Mouse (Mus musculus) spleen, adult 2 months (tissue): Measurements from ENCODE around the gene Vps35l. TPM values are rescaled to one million over a fixed set of nuclear protein-coding genes. Genes with fewer than 3 reads are reported as not detected.

Experiments
- DNase-seq, 2 experiments: peaks; one replicate each; pipeline versions ENCODE4 v3.0.0 to v3.0.0-alpha.2; 2012 to 2021; ENCODE audit warnings: low spot score in 2 of 2, low read depth in 1 of 2
- H3K27ac ChIP-seq: fragments of 200-500 bp; 2 replicates; pipeline ENCODE4 v1.5.1; 2012; ENCODE audit warnings: low read length, inconsistent platforms; ENCODE audit not compliant: insufficient read depth
- H3K27me3 ChIP-seq: fragments of 200-500 bp; 2 replicates; pipeline ENCODE4 v1.6.1; 2012; ENCODE audit warnings: mild to moderate bottlenecking, moderate library complexity, low read length, inconsistent platforms; ENCODE audit not compliant: control insufficient read depth, insufficient read depth
- H3K36me3 ChIP-seq: fragments of 200-500 bp; 2 replicates; pipeline ENCODE4 v1.6.1; 2012; ENCODE audit warnings: mild to moderate bottlenecking, low read length, inconsistent platforms; ENCODE audit not compliant: control insufficient read depth, insufficient read depth
- H3K4me1 ChIP-seq: fragments of 200-500 bp; 2 replicates; pipeline ENCODE4 v1.6.1; 2011; ENCODE audit warnings: inconsistent platforms; ENCODE audit not compliant: control insufficient read depth, insufficient read depth, insufficient read length
- H3K4me3 ChIP-seq: fragments of 200-500 bp; 2 replicates; pipeline ENCODE4 v1.5.1; 2011; ENCODE audit warnings: mild to moderate bottlenecking, inconsistent platforms; ENCODE audit not compliant: insufficient read depth, insufficient read length; ENCODE audit errors: extremely low read depth
- CTCF ChIP-seq: fragments of 200-500 bp; IDR thresholded peaks from 2 replicates; pipeline ENCODE4 v1.5.1; 2011; ENCODE audit warnings: mild to moderate bottlenecking, inconsistent platforms; ENCODE audit not compliant: insufficient read depth, insufficient read length, insufficient replicate concordance; ENCODE audit errors: extremely low read depth
- POLR2A ChIP-seq: fragments of 200-500 bp; IDR thresholded peaks from 2 replicates; pipeline ENCODE4 v1.6.1; 2011; ENCODE audit warnings: low read depth, low read length, inconsistent platforms
- WGBS: fragments of 180-500 bp; shearing (Covaris S2); methylation state at CpG from one replicate; pipeline ENCODE4 v1.1.7; 2018; 5-methylcytosine and 5-hydroxymethylcytosine counted together
- polyA plus RNA-seq: library from polyadenylated mRNA; depleted of rRNA; stranded (reverse); fragments of >200 nt; gene quantifications from 2 replicates; pipeline ENCODE4 v1.2.3, GENCODE M21; 2012; rRNA removed

Gene Vps35l
- polyA plus RNA-seq, 1 experiment: 27.6 TPM

- no peak for DNase-seq
- H3K36me3 ChIP-seq: no peaks in the 10 kb centered on the region
- H3K4me3 ChIP-seq: no peak overlapping the region
- H3K27me3 ChIP-seq: no peaks in the 10 kb centered on the region
- no peak overlapping the region for H3K27ac ChIP-seq
- TF ChIP-seq CTCF: no peak
- TF ChIP-seq POLR2A: no peak
- no peaks in the 10 kb centered on the region for H3K4me1 ChIP-seq
- 86% methylated on average over 4 of the region's 4 CpGs for WGBS
Measured at GRCm38 (mm10) chr7:118883957-118884356, 143.9 kb downstream of the Vps35l start.

- no peak for DNase-seq
- Histone ChIP-seq H3K4me3 (no peak overlapping the region), H3K4me1 (no peaks in the 10 kb centered on the region), H3K27me3 (no peaks in the 10 kb centered on the region), H3K27ac (no peak overlapping the region), H3K36me3 (no peaks in the 10 kb centered on the region)
- TF ChIP-seq POLR2A: no peak
- WGBS: 79% methylated on average over 4 of the region's 4 CpGs
Measured at GRCm38 (mm10) chr7:118884969-118885368, 144.9 kb downstream of the Vps35l start.

- H3K4me3 ChIP-seq: no peak overlapping the region
- no peaks in the 10 kb centered on the region for H3K36me3 ChIP-seq
- no peaks in the 10 kb centered on the region for H3K27me3 ChIP-seq
- no peaks in the 10 kb centered on the region for H3K4me1 ChIP-seq
- WGBS: 92% methylated on average over 6 of the region's 6 CpGs
- H3K27ac ChIP-seq: no peak overlapping the region
- no peak for DNase-seq
- TF ChIP-seq POLR2A (no peak), CTCF (no peak)
Measured at GRCm38 (mm10) chr7:118887303-118888055, 147.5 kb downstream of the Vps35l start.

- Histone ChIP-seq H3K36me3 (no peaks in the 10 kb centered on the region), H3K4me3 (no peak overlapping the region), H3K4me1 (no peaks in the 10 kb centered on the region), H3K27ac (no peak overlapping the region), H3K27me3 (no peaks in the 10 kb centered on the region)
- 71% methylated on average over 3 of the region's 3 CpGs for WGBS
- no peak for DNase-seq
- TF ChIP-seq POLR2A (no peak), CTCF (no peak)
Measured at GRCm38 (mm10) chr7:118889046-118889680, 149.1 kb downstream of the Vps35l start.

Other genes starting within 250 kb of the Vps35l start
- 7.6 and 10.4 TPM in 2 replicates for gene Itpripl2, start 248.3 kb upstream of the Vps35l start, polyA plus RNA-seq
- 10.9 and 13.2 TPM in 2 replicates for gene Coq7, start 206.9 kb upstream of the Vps35l start, polyA plus RNA-seq
- 0.07 and 0.08 TPM in 2 replicates for gene Tmc7, start 155.5 kb upstream of the Vps35l start, polyA plus RNA-seq
- 0.02 TPM in 1 of 2 replicates, not detected in the other for gene Tmc5, start 142.9 kb upstream of the Vps35l start, polyA plus RNA-seq
- gene Gde1, start 34.4 kb upstream of the Vps35l start, polyA plus RNA-seq: 43.8 and 96.5 TPM in 2 replicates
- gene Ccp110, start 27.7 kb upstream of the Vps35l start, polyA plus RNA-seq: 1.4 and 1.5 TPM in 2 replicates
- gene Iqck, start 115.5 kb downstream of the Vps35l start, polyA plus RNA-seq: 0.32 and 0.48 TPM in 2 replicates
- gene Knop1, start 116.0 kb downstream of the Vps35l start, polyA plus RNA-seq: 4.1 and 4.5 TPM in 2 replicates